ENCODE assay signal across 18 mouse cellular contexts in genomic region chr5:99544664-99545494, GRCm38 (mm10).
DNase-seq lines count a peak whose midpoint lies in the region; ATAC-seq and TF ChIP-seq lines count a peak whose summit lies in the region.
"Had no signal": no experiment of that assay in that cellular context is flagged by ENCODE, and none has a peak within 500 bp of the region (broad histone marks: within the 10 kb centered on the region; RNA-seq: fewer than 3 reads in every experiment).

No protein-coding gene starts in this region.

- no peaks in the 10 kb centered on the region for H3K36me3 ChIP-seq in midbrain, embryonic 11.5 days (ENCODE audit: control insufficient read depth, insufficient read depth, low read length)
- no peaks in the 10 kb centered on the region for H3K36me3 ChIP-seq in midbrain, postnatal 0 days (ENCODE audit: insufficient read depth, low read length)
- no peaks in the 10 kb centered on the region for H3K36me3 ChIP-seq in forebrain, embryonic 14.5 days (ENCODE audit: control insufficient read depth, insufficient read depth, low read length)
- H3K36me3 ChIP-seq: hindbrain, embryonic 15.5 days; liver, embryonic 12.5 days had no signal

- peak; percentile 39 for DNase-seq in midbrain, embryonic 11.5 days (ENCODE audit: low spot score, missing footprints)
- DNase-seq in midbrain, postnatal 0 days (ENCODE audit: low spot score) = no peak
- peak; percentile 40 for DNase-seq in brain, embryonic 18.5 days (ENCODE audit: low read depth, low spot score)
- DNase-seq in forebrain, embryonic 14.5 days (ENCODE audit: low spot score) = peak; percentile 92
- DNase-seq in retina, embryonic 14.5 days (ENCODE audit: low spot score) = peak; percentile 54
- no peak for DNase-seq in cerebellum, adult 2 months
- no peak for DNase-seq in kidney, postnatal 4 days
- DNase-seq: adrenal gland, postnatal 25 days; cerebellum, adult 11-12 months; cerebellum, postnatal 25 days; gastrocnemius, postnatal 25 days; kidney, adult 2 months; lung, adult 18-20 months; lung, postnatal 14 days had no signal

- H3K4me3 ChIP-seq in midbrain, embryonic 11.5 days (ENCODE audit: low read depth, low read length) = no peak overlapping the region
- H3K4me3 ChIP-seq in midbrain, postnatal 0 days (ENCODE audit: low read depth, low read length) = no peak overlapping the region
- no peak overlapping the region for H3K4me3 ChIP-seq in forebrain, embryonic 14.5 days (ENCODE audit: low read depth, low read length)
- H3K4me3 ChIP-seq in cerebellum, adult 2 months (replicated peaks; ENCODE audit: insufficient read depth, low read depth, low read length) = no peak overlapping the region
- H3K4me3 ChIP-seq: hindbrain, embryonic 15.5 days; liver, embryonic 12.5 days; megakaryocyte, embryonic 14.5 days had no signal

- TF ChIP-seq POLR2A in cerebellum, adult 2 months (IDR thresholded peaks at IDR 0.05; ENCODE audit: borderline replicate concordance, insufficient read depth, low read length) = no peak

- H3K4me2 ChIP-seq in midbrain, embryonic 11.5 days = no peak overlapping the region
- H3K4me2 ChIP-seq in midbrain, postnatal 0 days (ENCODE audit: low read depth, low read length, poor library complexity, severe bottlenecking) = no peak overlapping the region
- H3K4me2 ChIP-seq in forebrain, embryonic 14.5 days (ENCODE audit: low read length) = no peak overlapping the region
- H3K4me2 ChIP-seq: hindbrain, embryonic 15.5 days; liver, embryonic 12.5 days had no signal

- WGBS in midbrain, embryonic 11.5 days = 68% methylated on average over 6 of the region's 6 CpGs
- 43% methylated on average over 6 of the region's 6 CpGs for WGBS in midbrain, postnatal 0 days
- 11% methylated on average over 6 of the region's 6 CpGs for WGBS in forebrain, embryonic 14.5 days
- 93% methylated on average over 6 of the region's 6 CpGs for WGBS in cerebellum, adult 2 months

- no peaks in the 10 kb centered on the region; the same call in 1 of the 2 replicates for H3K4me1 ChIP-seq in midbrain, embryonic 11.5 days (ENCODE audit: control insufficient read depth, insufficient read depth, low read length)
- 0 out of 2 replicates have a peak, but pooled peaks cover 3% of the 10 kb centered on the region for H3K4me1 ChIP-seq in midbrain, postnatal 0 days (ENCODE audit: insufficient read depth, low read length)
- H3K4me1 ChIP-seq in forebrain, embryonic 14.5 days (ENCODE audit: control insufficient read depth, insufficient read depth, low read length) = peaks cover 35% of the 10 kb centered on the region
- H3K4me1 ChIP-seq in cerebellum, adult 2 months (ENCODE audit: control insufficient read depth, insufficient read depth, low read length) = peaks cover 8% of the 10 kb centered on the region; the same call in 1 of the 2 replicates

- no peak overlapping the region for H3K27ac ChIP-seq in midbrain, embryonic 11.5 days (ENCODE audit: low read depth, low read length)
- no peak overlapping the region for H3K27ac ChIP-seq in midbrain, postnatal 0 days (ENCODE audit: low read depth, low read length)
- H3K27ac ChIP-seq in forebrain, embryonic 14.5 days (ENCODE audit: low read depth, low read length) = 0 out of 2 replicates have a peak overlapping the region, but pooled peaks have one; percentile 6
- H3K27ac ChIP-seq in cerebellum, adult 2 months (ENCODE audit: insufficient read depth, low read length) = no peak overlapping the region
- H3K27ac ChIP-seq: hindbrain, embryonic 15.5 days; kidney, postnatal 0 days; liver, embryonic 12.5 days had no signal

- no peaks in the 10 kb centered on the region for H3K9me3 ChIP-seq in midbrain, embryonic 11.5 days (ENCODE audit: control insufficient read depth, low read length)
- no peaks in the 10 kb centered on the region for H3K9me3 ChIP-seq in midbrain, postnatal 0 days (ENCODE audit: low read length)
- no peaks in the 10 kb centered on the region for H3K9me3 ChIP-seq in forebrain, embryonic 14.5 days (replicated peaks; ENCODE audit: control insufficient read depth, low read length)
- H3K9me3 ChIP-seq: hindbrain, embryonic 15.5 days; liver, embryonic 12.5 days; megakaryocyte, embryonic 14.5 days had no signal

- no peak for ATAC-seq in midbrain, embryonic 11.5 days (ENCODE audit: low FRiP score)
- ATAC-seq in midbrain, postnatal 0 days (ENCODE audit: low FRiP score) = no peak
- peak; percentile 94 for ATAC-seq in forebrain, embryonic 14.5 days
- ATAC-seq: liver, embryonic 12.5 days had no signal

- peaks cover 12% of the 10 kb centered on the region; the same call in 1 of the 2 replicates for H3K27me3 ChIP-seq in midbrain, embryonic 11.5 days (ENCODE audit: control insufficient read depth, insufficient read depth, low read length)
- no peaks in the 10 kb centered on the region for H3K27me3 ChIP-seq in midbrain, postnatal 0 days (ENCODE audit: insufficient read depth, low read length)
- H3K27me3 ChIP-seq in forebrain, embryonic 14.5 days (replicated peaks; ENCODE audit: control insufficient read depth, insufficient read depth, low read length) = 0 out of 2 replicates have a peak, but pooled peaks cover 10% of the 10 kb centered on the region
- H3K27me3 ChIP-seq in cerebellum, adult 2 months (ENCODE audit: control insufficient read depth, insufficient read depth, low read length) = no peaks in the 10 kb centered on the region; the same call in 1 of the 2 replicates
- H3K27me3 ChIP-seq: hindbrain, embryonic 15.5 days; liver, embryonic 12.5 days; megakaryocyte, embryonic 14.5 days had no signal

- no peak overlapping the region for H3K9ac ChIP-seq in midbrain, embryonic 11.5 days (ENCODE audit: low read length)
- no peak overlapping the region for H3K9ac ChIP-seq in midbrain, postnatal 0 days (replicated peaks; ENCODE audit: low read length, poor library complexity, severe bottlenecking)
- no peak overlapping the region for H3K9ac ChIP-seq in forebrain, embryonic 14.5 days (ENCODE audit: low read length)
- H3K9ac ChIP-seq: hindbrain, embryonic 15.5 days; liver, embryonic 12.5 days had no signal

- no peak for TF ChIP-seq CTCF in midbrain, postnatal 0 days (IDR thresholded peaks at IDR 0.05)
- TF ChIP-seq CTCF in cerebellum, adult 2 months (IDR thresholded peaks at IDR 0.05; ENCODE audit: borderline replicate concordance, insufficient read depth, low read depth, low read length) = no peak

Comparison
In these comparisons a context has a peak if more than half of its experiments do, and no peak if none do; other contexts are left out.
1. DNase-seq: peak in midbrain, embryonic 11.5 days (single experiment), brain, embryonic 18.5 days (single experiment), forebrain, embryonic 14.5 days (single experiment) and retina, embryonic 14.5 days (single experiment); none in midbrain, postnatal 0 days (single experiment), cerebellum, adult 2 months (0 of 2) and kidney, postnatal 4 days (0 of 2).